Mouse (Mus musculus) ES-Bruce4 (cell line): ENCODE measurements around the gene Mtx1. TPM values are rescaled to one million over a fixed set of nuclear protein-coding genes. Genes with fewer than 3 reads are reported as not detected.

ENCODE experiments used
- H3K27ac ChIP-seq: 2 replicates; pipeline ENCODE4 v1.5.1; 2012; ENCODE audit warnings: low read length, inconsistent platforms; ENCODE audit not compliant: insufficient read depth
- H3K27me3 ChIP-seq: 2 replicates; pipeline ENCODE4 v1.6.1; 2012; ENCODE audit warnings: mild to moderate bottlenecking, low read length, inconsistent platforms; ENCODE audit not compliant: control insufficient read depth, poor library complexity, insufficient read depth, severe bottlenecking
- H3K36me3 ChIP-seq: 2 replicates; pipeline ENCODE4 v1.6.1; 2012; ENCODE audit warnings: inconsistent platforms, mild to moderate bottlenecking, low read length, moderate library complexity; ENCODE audit not compliant: control insufficient read depth, poor library complexity, insufficient read depth, severe bottlenecking
- H3K4me1 ChIP-seq: one replicate; pipeline ENCODE4 v1.8.1; 2011; ENCODE audit warnings: low read length; ENCODE audit not compliant: control insufficient read depth, insufficient read depth
- H3K4me3 ChIP-seq: 2 replicates; pipeline ENCODE4 v1.5.1; 2011; ENCODE audit warnings: low read depth, mild to moderate bottlenecking, low read length
- H3K9ac ChIP-seq: 2 replicates; pipeline ENCODE4 v1.6.1; 2012; ENCODE audit warnings: low read depth, mild to moderate bottlenecking, inconsistent platforms; ENCODE audit not compliant: poor library complexity, severe bottlenecking
- H3K9me3 ChIP-seq: replicated peaks from 2 replicates; pipeline ENCODE4 v1.6.1; 2012; ENCODE audit warnings: mild to moderate bottlenecking, low read length, inconsistent platforms; ENCODE audit not compliant: control insufficient read depth, poor library complexity, insufficient read depth, severe bottlenecking
- CTCF ChIP-seq: IDR thresholded peaks from one replicate; pipeline ENCODE4 v1.8.1; 2011; ENCODE audit warnings: low read depth, low read length
- EP300 ChIP-seq: IDR thresholded peaks from 2 replicates; pipeline ENCODE4 v1.6.1; 2011; ENCODE audit warnings: low read depth, low read length; ENCODE audit not compliant: insufficient read depth
- POLR2A ChIP-seq: IDR thresholded peaks from one replicate; pipeline ENCODE4 v1.8.1; 2011; ENCODE audit warnings: low read length; ENCODE audit not compliant: insufficient read depth
- polyA plus RNA-seq: library from polyadenylated mRNA; stranded (reverse); fragments of >200 nt; gene quantifications from 2 replicates; pipeline ENCODE4 v1.2.4, GENCODE M21; 2011; ENCODE audit warnings: low read depth; ENCODE audit not compliant: missing spikeins, insufficient read depth, insufficient read length

Mtx1 gene
- polyA plus RNA-seq, 1 experiment, result 136 TPM

DNA sequence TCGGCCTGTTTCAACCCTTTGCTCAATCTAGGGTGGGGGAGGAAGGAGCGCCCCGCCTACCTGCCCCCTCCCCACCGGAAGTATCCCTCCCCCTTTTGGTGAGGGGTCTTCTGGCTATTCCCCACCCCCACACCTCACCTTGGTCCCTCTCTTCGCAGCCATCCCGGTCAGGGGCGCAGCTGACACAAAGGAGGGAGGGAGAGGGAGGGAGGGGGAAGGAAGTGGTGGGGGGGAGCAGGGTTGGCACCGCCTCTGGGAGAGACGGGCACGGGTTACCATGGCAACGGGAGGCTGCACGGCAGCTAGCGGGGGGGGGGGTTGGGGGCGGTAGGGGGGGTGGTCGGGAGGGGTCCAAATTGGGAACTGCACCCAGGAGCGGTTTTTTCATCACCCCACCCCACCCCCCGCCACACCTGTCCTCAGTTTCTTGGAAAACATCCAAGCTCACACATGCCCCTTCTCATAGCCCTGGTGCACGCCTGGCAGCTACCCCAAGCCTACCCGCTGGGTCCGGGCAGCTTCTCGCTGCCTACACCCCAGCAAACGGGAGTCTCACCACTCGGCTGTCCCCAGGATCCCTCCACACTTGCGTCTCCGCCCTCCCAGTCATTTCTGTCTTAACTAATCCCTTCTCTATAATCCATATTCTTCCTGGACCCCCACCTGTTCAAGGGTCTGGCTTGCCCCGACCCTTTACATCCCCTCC, 18.2 kb upstream of the Mtx1 start:
- no peak for TF ChIP-seq POLR2A
- TF ChIP-seq CTCF, result no peak
- no peak for TF ChIP-seq EP300
- Histone ChIP-seq H3K9ac (peak overlapping the region; percentile 36), H3K4me1 (peaks cover 2% of the 10 kb centered on the region), H3K27me3 (no peaks in the 10 kb centered on the region), H3K4me3 (peak overlapping the region; percentile 64), H3K9me3 (no peaks in the 10 kb centered on the region), H3K36me3 (peaks cover 2% of the 10 kb centered on the region; the same call in 1 of the 2 replicates), H3K27ac (no peak overlapping the region)

- peaks cover 2% of the 10 kb centered on the region for H3K4me1 ChIP-seq
- peaks cover 2% of the 10 kb centered on the region; the same call in 1 of the 2 replicates for H3K36me3 ChIP-seq
- no peaks in the 10 kb centered on the region for H3K27me3 ChIP-seq
- TF ChIP-seq EP300 (no peak), POLR2A (no peak), CTCF (no peak)
- peak overlapping the region; percentile 57 for H3K4me3 ChIP-seq
- H3K9me3 ChIP-seq, result no peaks in the 10 kb centered on the region
- peak overlapping the region; percentile 36 for H3K9ac ChIP-seq
- H3K27ac ChIP-seq, result no peak overlapping the region
Observed at GRCm38 (mm10) chr3:89244158-89244981, 17.5 kb upstream of the Mtx1 start.

DNA sequence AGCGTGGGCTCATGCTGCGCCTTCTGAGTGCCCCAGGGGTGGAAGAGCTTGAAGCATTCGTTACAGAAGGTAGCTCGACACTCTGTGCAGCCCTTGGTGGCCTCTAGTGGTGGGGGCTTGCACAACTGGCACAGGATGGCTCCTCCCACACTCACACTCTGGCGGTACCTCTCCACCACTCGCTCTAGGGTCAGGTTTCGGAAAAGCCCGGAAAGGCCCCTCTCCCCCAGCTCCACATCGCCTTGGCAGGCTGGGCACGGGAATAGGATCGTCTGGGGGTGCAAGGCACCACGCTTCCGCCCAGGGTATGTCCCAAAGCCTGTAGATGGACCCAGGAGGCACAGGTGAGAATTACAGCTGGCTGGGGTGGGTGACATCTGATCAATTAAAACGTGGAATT, 16.7 kb upstream of the Mtx1 start:
- peaks cover 2% of the 10 kb centered on the region for H3K4me1 ChIP-seq

GRCm38 (mm10) chr3:89242331-89242895, 15.5 kb upstream of the Mtx1 start:
- H3K36me3 ChIP-seq, result no peaks in the 10 kb centered on the region; the same call in 1 of the 2 replicates
- peaks cover 2% of the 10 kb centered on the region for H3K4me1 ChIP-seq
- no peak overlapping the region for H3K9ac ChIP-seq
- no peak for TF ChIP-seq CTCF
- H3K9me3 ChIP-seq, result no peaks in the 10 kb centered on the region
- no peak overlapping the region for H3K4me3 ChIP-seq
- H3K27me3 ChIP-seq, result no peaks in the 10 kb centered on the region
- H3K27ac ChIP-seq, result no peak overlapping the region

More for the DNA sequence above, 16.7 kb upstream of the Mtx1 start:
- Histone ChIP-seq H3K27ac (no peak overlapping the region), H3K27me3 (no peaks in the 10 kb centered on the region), H3K9ac (peak overlapping the region; percentile 17; the same call in 1 of the 2 replicates), H3K4me3 (peak overlapping the region; percentile 21; the same call in 1 of the 2 replicates), H3K9me3 (no peaks in the 10 kb centered on the region), H3K36me3 (no peaks in the 10 kb centered on the region; the same call in 1 of the 2 replicates)
- no peak for TF ChIP-seq EP300

GRCm38 (mm10) chr3:89238494-89238893, 11.6 kb upstream of the Mtx1 start:
- Histone ChIP-seq H3K36me3 (no peaks in the 10 kb centered on the region; the same call in 1 of the 2 replicates), H3K4me3 (no peak overlapping the region)
- TF ChIP-seq CTCF (no peak), EP300 (no peak), POLR2A (no peak)

More at GRCm38 (mm10) chr3:89238494-89238893, 11.6 kb upstream of the Mtx1 start:
- Histone ChIP-seq H3K27ac (no peak overlapping the region), H3K9ac (no peak overlapping the region), H3K4me1 (no peaks in the 10 kb centered on the region), H3K9me3 (no peaks in the 10 kb centered on the region), H3K27me3 (no peaks in the 10 kb centered on the region)
